Mouse (Mus musculus) forebrain, embryonic 16.5 days (tissue): Measurements from ENCODE around the gene Jsrp1. TPM values are rescaled to one million over a fixed set of nuclear protein-coding genes. Genes with fewer than 3 reads are reported as not detected.
A peak's percentile ranks its signal among the peaks of the same experiment; 100 is the strongest.

Experiments used
- ATAC-seq: fragments of 200-750 bp; cut with Nextera tagmentation; 2 replicates; pipeline ENCODE4 v1.8.0; 2017; ENCODE audit warnings: mild to moderate bottlenecking, moderate library complexity
- H3K27ac ChIP-seq: fragments of 300-500 bp; sonication (generic); 2 replicates; pipeline ENCODE4 v1.5.1; 2014; ENCODE audit warnings: low read length, control low read depth
- H3K27me3 ChIP-seq: fragments of 300-500 bp; sonication (generic); replicated peaks from 2 replicates; pipeline ENCODE4 v1.6.1; 2014; ENCODE audit warnings: low read length; ENCODE audit not compliant: control insufficient read depth, insufficient read depth
- H3K36me3 ChIP-seq: fragments of 300-500 bp; sonication (generic); 2 replicates; pipeline ENCODE4 v1.6.1; 2014; ENCODE audit not compliant: control insufficient read depth, insufficient read depth
- H3K4me1 ChIP-seq: fragments of 300-500 bp; sonication (generic); replicated peaks from 2 replicates; pipeline ENCODE4 v1.6.1; 2014; ENCODE audit warnings: low read length; ENCODE audit not compliant: control insufficient read depth, insufficient read depth
- H3K4me2 ChIP-seq: fragments of 300-500 bp; sonication (generic); 2 replicates; pipeline ENCODE4 v1.6.1; 2014; ENCODE audit warnings: mild to moderate bottlenecking, low read length, control low read depth
- H3K4me3 ChIP-seq: fragments of 300-500 bp; sonication (generic); replicated peaks from 2 replicates; pipeline ENCODE4 v1.5.1; 2014; ENCODE audit warnings: mild to moderate bottlenecking, low read length, control low read depth
- H3K9ac ChIP-seq: fragments of 300-500 bp; sonication (generic); replicated peaks from 2 replicates; pipeline ENCODE4 v1.6.1; 2014; ENCODE audit warnings: low read depth, low read length, control low read depth
- H3K9me3 ChIP-seq: fragments of 300-500 bp; sonication (generic); 2 replicates; pipeline ENCODE4 v1.6.1; 2016; ENCODE audit warnings: low read length; ENCODE audit not compliant: control insufficient read depth
- WGBS: fragments of 180-500 bp; shearing (Covaris S2); extraction: QIAGEN DNeasy Blood & Tissue Kit; methylation state at CpG from one replicate; pipeline ENCODE4 v1.1.7; 2014; 5-methylcytosine and 5-hydroxymethylcytosine counted together
- polyA plus RNA-seq: library from polyadenylated mRNA; unstranded; fragments of >200 nt; fragmentation: Nextera tagmentation; extraction: Ambion mirVana; gene quantifications from 2 replicates; pipeline ENCODE4 v1.2.1, GENCODE M21; 2015

The Jsrp1 gene
- polyA plus RNA-seq, 1 experiment from 2014 or later, result not detected

DNA sequence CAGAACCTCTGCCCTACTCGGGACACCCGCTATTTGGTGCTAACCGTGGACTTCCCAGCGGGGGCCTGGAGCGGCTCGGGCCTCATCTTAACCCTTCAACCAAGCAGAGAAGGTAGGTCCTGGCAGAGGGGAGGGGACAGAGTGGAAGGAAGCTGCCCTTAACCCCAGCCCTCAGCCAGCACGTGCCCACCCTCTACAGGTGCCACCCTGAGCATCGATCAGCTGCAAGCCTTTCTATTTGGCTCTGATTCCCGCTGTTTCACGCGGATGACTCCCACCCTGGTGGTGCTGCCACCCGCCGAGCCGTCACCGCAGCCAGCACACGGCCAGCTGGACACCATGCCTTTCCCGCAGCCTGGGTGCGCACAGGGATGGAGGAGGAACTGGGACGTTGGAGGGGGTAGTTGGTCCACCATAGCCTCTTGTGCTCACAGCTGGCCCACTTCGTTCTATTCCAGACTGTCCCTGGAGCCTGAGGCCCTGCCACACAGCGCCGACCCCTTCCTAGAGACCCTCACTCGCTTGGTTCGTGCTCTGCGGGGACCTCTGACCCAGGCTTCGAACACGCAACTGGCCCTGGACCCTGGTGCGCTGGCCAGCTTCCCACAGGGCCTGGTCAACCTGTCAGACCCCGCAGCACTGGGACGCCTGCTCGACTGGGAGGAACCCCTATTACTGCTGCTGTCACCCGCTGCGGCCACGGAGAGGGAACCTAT, 6.8 kb downstream of the Jsrp1 start:
- H3K9me3 ChIP-seq, result no peaks in the 10 kb centered on the region
- peaks cover 26% of the 10 kb centered on the region for H3K4me1 ChIP-seq
- H3K9ac ChIP-seq, result peak overlapping the region; percentile 71
- ATAC-seq, result 0 out of 2 replicates have a peak, but pooled peaks have one; percentile 2
- peaks cover 25% of the 10 kb centered on the region for H3K27me3 ChIP-seq
- peak overlapping the region; percentile 51 for H3K4me3 ChIP-seq
- peaks cover 19% of the 10 kb centered on the region for H3K36me3 ChIP-seq
- peak overlapping the region; percentile 84 for H3K27ac ChIP-seq
- 38% methylated on average over 34 of the region's 34 CpGs for WGBS
- peak overlapping the region; percentile 88 for H3K4me2 ChIP-seq

DNA sequence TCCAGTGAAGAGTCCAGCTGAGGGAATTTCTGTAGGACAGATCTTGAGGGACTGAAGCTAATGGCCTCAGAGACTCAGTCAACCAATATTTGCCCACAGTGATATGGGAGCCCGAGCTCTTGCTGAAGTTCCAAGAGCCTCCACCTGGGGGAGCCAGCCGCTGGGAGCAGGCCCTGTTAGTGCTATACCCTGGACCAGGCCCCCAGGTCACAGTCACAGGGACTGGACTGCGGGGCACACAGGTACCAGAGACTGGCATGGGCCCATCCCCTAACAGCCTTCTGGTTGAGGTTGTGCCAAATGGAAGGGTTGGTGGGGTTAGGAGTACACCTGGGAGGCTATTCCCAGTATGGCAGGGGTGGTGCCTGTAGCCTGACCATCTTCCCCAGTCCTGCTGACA, 7.4 kb downstream of the Jsrp1 start:
- 15% methylated on average over 3 of the region's 3 CpGs for WGBS
- H3K36me3 ChIP-seq, result peaks cover 21% of the 10 kb centered on the region
- no peak overlapping the region for H3K27ac ChIP-seq
- ATAC-seq, result 0 out of 2 replicates have a peak, but pooled peaks have one; percentile 14
- H3K4me2 ChIP-seq, result no peak overlapping the region
- peaks cover 26% of the 10 kb centered on the region for H3K4me1 ChIP-seq
- no peak overlapping the region for H3K4me3 ChIP-seq
- H3K9me3 ChIP-seq, result no peaks in the 10 kb centered on the region
- H3K27me3 ChIP-seq, result peaks cover 25% of the 10 kb centered on the region
- H3K9ac ChIP-seq, result no peak overlapping the region

- no peaks in the 10 kb centered on the region for H3K9me3 ChIP-seq
- H3K27me3 ChIP-seq, result peaks cover 21% of the 10 kb centered on the region
- H3K9ac ChIP-seq, result no peak overlapping the region
- peaks cover 21% of the 10 kb centered on the region for H3K36me3 ChIP-seq
- H3K27ac ChIP-seq, result no peak overlapping the region
- no peak for ATAC-seq
- WGBS, result 63% methylated on average over 5 of the region's 5 CpGs
- H3K4me2 ChIP-seq, result no peak overlapping the region
- H3K4me3 ChIP-seq, result no peak overlapping the region
- H3K4me1 ChIP-seq, result peaks cover 28% of the 10 kb centered on the region
These were observed 8.0 kb downstream of the Jsrp1 start for GRCm38 (mm10) chr10:80805322-80805721.

DNA sequence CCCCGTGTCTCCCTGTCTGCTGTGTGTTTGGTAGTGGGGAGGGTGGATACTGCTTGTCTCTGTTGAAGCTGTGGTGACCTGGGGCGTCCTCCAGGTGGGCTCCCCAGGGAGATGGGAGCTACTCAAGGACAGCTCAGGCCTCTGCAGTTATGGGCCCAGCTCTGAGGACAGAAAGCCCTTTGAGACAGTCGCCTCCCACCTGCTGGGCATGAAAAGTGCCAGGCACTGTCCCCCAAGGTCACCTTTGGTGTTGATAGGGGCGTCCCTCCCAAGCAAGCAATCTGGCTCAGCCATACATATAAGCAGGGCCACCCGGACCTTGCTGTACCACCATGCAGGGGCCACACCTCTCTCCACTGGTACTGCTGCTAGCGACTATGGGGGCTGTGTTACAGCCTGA, 8.4 kb downstream of the Jsrp1 start, which contains the start of gene Amh:
Gene Amh (plus strand): TSS at position 328 of the 400 bp plus-strand sequence.
- Histone ChIP-seq H3K9ac (no peak within 1 kb of the TSS), H3K36me3 (peaks cover 21% of the 10 kb centered on the region)

GRCm38 (mm10) chr10:80804340-80804739, 9.0 kb downstream of the Jsrp1 start:
- 93% methylated on average over 2 of the region's 2 CpGs for WGBS
- Histone ChIP-seq H3K9ac (no peak overlapping the region), H3K9me3 (no peaks in the 10 kb centered on the region), H3K36me3 (peaks cover 21% of the 10 kb centered on the region), H3K27me3 (peaks cover 11% of the 10 kb centered on the region), H3K4me2 (no peak overlapping the region), H3K4me1 (peaks cover 38% of the 10 kb centered on the region), H3K4me3 (no peak overlapping the region), H3K27ac (no peak overlapping the region)
- no peak for ATAC-seq

More for the DNA sequence above, 8.4 kb downstream of the Jsrp1 start, which contains the start of gene Amh:
- H3K4me2 ChIP-seq, result no peak within 1 kb of the TSS
- no peak within 1 kb of the TSS for H3K4me3 ChIP-seq
- WGBS, result 56% methylated on average over 6 of the region's 6 CpGs
- peaks cover 17% of the 10 kb centered on the region for H3K27me3 ChIP-seq
- H3K4me1 ChIP-seq, result peaks cover 32% of the 10 kb centered on the region
- ATAC-seq, result no peak
- no peaks in the 10 kb centered on the region for H3K9me3 ChIP-seq
- H3K27ac ChIP-seq, result no peak within 1 kb of the TSS

DNA sequence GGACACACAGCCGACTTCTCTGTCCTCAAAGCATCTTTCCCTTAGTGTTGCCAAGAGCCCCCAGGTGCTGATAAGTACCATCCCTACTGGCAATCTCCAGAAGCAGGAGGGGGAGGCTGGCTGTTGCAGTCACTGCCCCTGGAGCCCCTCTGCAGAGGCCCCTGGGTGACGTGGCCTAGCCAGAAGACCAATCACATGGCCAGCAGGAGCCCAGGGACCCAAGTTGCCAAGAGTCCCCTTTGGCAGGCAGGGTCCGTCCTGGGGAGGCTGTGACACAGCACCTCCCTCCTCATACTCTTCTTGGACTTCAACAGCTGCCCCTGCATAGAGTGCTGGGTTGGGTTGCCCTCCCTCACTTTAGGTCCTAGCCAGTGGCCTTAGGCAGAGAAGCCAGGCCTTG, 10.3 kb downstream of the Jsrp1 start:
- no peaks in the 10 kb centered on the region for H3K9me3 ChIP-seq
- no peak overlapping the region for H3K27ac ChIP-seq
- H3K4me3 ChIP-seq, result no peak overlapping the region
- H3K4me1 ChIP-seq, result peaks cover 31% of the 10 kb centered on the region
- H3K27me3 ChIP-seq, result peaks cover under 1% of the 10 kb centered on the region
- H3K4me2 ChIP-seq, result no peak overlapping the region
- H3K36me3 ChIP-seq, result peaks cover 21% of the 10 kb centered on the region
- no peak overlapping the region for H3K9ac ChIP-seq
- no peak for ATAC-seq
- WGBS, result 91% methylated on average over 3 of the region's 3 CpGs

- ATAC-seq, result no peak
- no peak overlapping the region for H3K4me2 ChIP-seq
- no peaks in the 10 kb centered on the region for H3K27me3 ChIP-seq
- H3K27ac ChIP-seq, result no peak overlapping the region
- peaks cover 26% of the 10 kb centered on the region for H3K4me1 ChIP-seq
- WGBS, result 89% methylated on average over 10 of the region's 10 CpGs
- peaks cover 21% of the 10 kb centered on the region for H3K36me3 ChIP-seq
- no peak overlapping the region for H3K4me3 ChIP-seq
- no peak overlapping the region for H3K9ac ChIP-seq
- no peaks in the 10 kb centered on the region for H3K9me3 ChIP-seq
These were observed 10.9 kb downstream of the Jsrp1 start for GRCm38 (mm10) chr10:80802204-80802912.

DNA sequence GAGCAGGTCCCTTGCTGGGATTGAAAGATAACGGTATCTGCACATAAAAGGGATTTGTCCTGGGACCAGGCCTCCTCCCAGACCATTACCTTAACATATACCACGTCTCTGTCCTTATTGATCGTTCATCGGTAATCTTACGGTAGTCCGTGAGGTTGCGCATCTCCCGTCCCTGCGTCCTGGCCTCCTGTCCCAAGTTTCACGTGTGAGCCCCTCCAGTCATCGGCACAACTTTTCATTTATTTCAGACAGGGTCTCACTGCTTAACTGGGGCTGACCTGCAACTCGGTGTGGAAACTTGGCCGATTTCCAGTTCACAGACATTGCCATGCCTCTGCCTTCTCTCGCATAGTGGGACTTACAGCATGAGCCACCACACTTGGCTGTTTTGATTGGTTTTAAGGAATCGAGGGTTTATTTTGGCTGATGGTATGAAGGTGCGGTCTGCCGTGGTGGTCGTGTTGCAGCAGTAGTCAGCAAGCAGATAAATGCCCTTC, 14.2 kb downstream of the Jsrp1 start:
- H3K27ac ChIP-seq, result peak overlapping the region; percentile 97
- H3K4me3 ChIP-seq, result peak overlapping the region; percentile 92
- no peak for ATAC-seq
- peak overlapping the region; percentile 86 for H3K4me2 ChIP-seq
- peaks cover 24% of the 10 kb centered on the region for H3K4me1 ChIP-seq
- peak overlapping the region; percentile 96 for H3K9ac ChIP-seq
- peaks cover 21% of the 10 kb centered on the region for H3K36me3 ChIP-seq
- WGBS, result 2% methylated on average over 18 of the region's 18 CpGs
- no peaks in the 10 kb centered on the region for H3K27me3 ChIP-seq
- H3K9me3 ChIP-seq, result no peaks in the 10 kb centered on the region
